Mouse (Mus musculus): ENCODE measurements around the gene Rarg. TPM values are rescaled to one million over a fixed set of nuclear protein-coding genes. Genes with fewer than 3 reads are reported as not detected.

Gene Rarg
- polyA plus RNA-seq, 1 experiment from 2014 or later: 3.4 TPM

- Histone ChIP-seq H3K27me3 (no peaks in the 10 kb centered on the region), H3K4me1 (replicated peaks) (no peaks in the 10 kb centered on the region), H3K27ac (no peak overlapping the region), H3K4me3 (replicated peaks) (no peak overlapping the region), H3K9ac (replicated peaks) (no peak overlapping the region), H3K4me2 (replicated peaks) (no peak overlapping the region), H3K36me3 (no peaks in the 10 kb centered on the region), H3K9me3 (no peaks in the 10 kb centered on the region)
- ATAC-seq: no peak
- WGBS: 59% methylated on average over 5 of the region's 5 CpGs
Measured at GRCm38 (mm10) chr15:102192820-102193386, 64.4 kb downstream of the Rarg start.

- Histone ChIP-seq H3K4me2 (replicated peaks) (no peak overlapping the region), H3K27ac (no peak overlapping the region), H3K9ac (replicated peaks) (no peak overlapping the region), H3K36me3 (no peaks in the 10 kb centered on the region), H3K9me3 (no peaks in the 10 kb centered on the region), H3K27me3 (no peaks in the 10 kb centered on the region), H3K4me1 (replicated peaks) (no peaks in the 10 kb centered on the region), H3K4me3 (replicated peaks) (no peak overlapping the region)
- no peak for ATAC-seq
- WGBS: 81% methylated on average over 7 of the region's 7 CpGs
Measured at GRCm38 (mm10) chr15:102192271-102192812, 65.0 kb downstream of the Rarg start.

- H3K4me3 ChIP-seq (replicated peaks): no peak overlapping the region
- H3K9ac ChIP-seq (replicated peaks): no peak overlapping the region
- no peak overlapping the region for H3K27ac ChIP-seq
- no peak overlapping the region for H3K4me2 ChIP-seq (replicated peaks)
- no peaks in the 10 kb centered on the region; the same call in 1 of the 2 replicates for H3K36me3 ChIP-seq
- H3K27me3 ChIP-seq: no peaks in the 10 kb centered on the region
- no peaks in the 10 kb centered on the region for H3K4me1 ChIP-seq (replicated peaks)
- 73% methylated on average over 7 of the region's 7 CpGs for WGBS
- H3K9me3 ChIP-seq: no peaks in the 10 kb centered on the region
- no peak for ATAC-seq
Measured at GRCm38 (mm10) chr15:102191699-102192098, 65.6 kb downstream of the Rarg start.

GRCm38 (mm10) chr15:102188883-102189282 lies 68.4 kb downstream of the Rarg start:
- WGBS: 65% methylated on average over 6 of the region's 6 CpGs
- H3K9ac ChIP-seq (replicated peaks): no peak overlapping the region
- H3K4me1 ChIP-seq (replicated peaks): no peaks in the 10 kb centered on the region

GRCm38 (mm10) chr15:102188096-102188495 lies 69.2 kb downstream of the Rarg start:
- Histone ChIP-seq H3K4me3 (replicated peaks) (no peak overlapping the region), H3K4me1 (replicated peaks) (no peaks in the 10 kb centered on the region), H3K4me2 (replicated peaks) (no peak overlapping the region), H3K36me3 (peaks cover 25% of the 10 kb centered on the region), H3K27ac (no peak overlapping the region), H3K9ac (replicated peaks) (no peak overlapping the region), H3K27me3 (no peaks in the 10 kb centered on the region), H3K9me3 (no peaks in the 10 kb centered on the region)
- WGBS: 90% methylated on average over 10 of the region's 10 CpGs
- ATAC-seq: no peak

More at GRCm38 (mm10) chr15:102188883-102189282, 68.4 kb downstream of the Rarg start:
- Histone ChIP-seq H3K27me3 (no peaks in the 10 kb centered on the region), H3K4me2 (replicated peaks) (no peak overlapping the region), H3K4me3 (replicated peaks) (no peak overlapping the region), H3K27ac (no peak overlapping the region), H3K9me3 (no peaks in the 10 kb centered on the region), H3K36me3 (peaks cover 21% of the 10 kb centered on the region)
- no peak for ATAC-seq

- no peak overlapping the region for H3K9ac ChIP-seq (replicated peaks)
- H3K4me1 ChIP-seq (replicated peaks): no peaks in the 10 kb centered on the region
- peaks cover 27% of the 10 kb centered on the region for H3K36me3 ChIP-seq
- H3K9me3 ChIP-seq: no peaks in the 10 kb centered on the region
- H3K4me3 ChIP-seq (replicated peaks): no peak overlapping the region
- no peak overlapping the region for H3K4me2 ChIP-seq (replicated peaks)
- no peaks in the 10 kb centered on the region for H3K27me3 ChIP-seq
- H3K27ac ChIP-seq: no peak overlapping the region
- 88% methylated on average over 11 of the region's 11 CpGs for WGBS
- no peak for ATAC-seq
Measured at GRCm38 (mm10) chr15:102186239-102186638, 71.1 kb downstream of the Rarg start.

Other genes with a start within 250 kb of the Rarg start
- 1.2 and 2.5 TPM in 2 replicates for gene Krt18, start 229.3 kb downstream of the Rarg start, polyA plus RNA-seq (2015; fragmentation: Nextera tagmentation; extraction: Ambion mirVana)
- 89.9 and 91.2 TPM in 2 replicates for gene Eif4b, start 183.7 kb downstream of the Rarg start, polyA plus RNA-seq (2015; fragmentation: Nextera tagmentation; extraction: Ambion mirVana)
- gene Tns2, start 157.1 kb downstream of the Rarg start, polyA plus RNA-seq (2015; fragmentation: Nextera tagmentation; extraction: Ambion mirVana): 6.1 and 6.9 TPM in 2 replicates
- gene Spryd3, start 121.3 kb downstream of the Rarg start, polyA plus RNA-seq (2015; fragmentation: Nextera tagmentation; extraction: Ambion mirVana): 38.0 and 38.5 TPM in 2 replicates
- 0.72 and 0.81 TPM in 2 replicates for gene Igfbp6, start 113.2 kb downstream of the Rarg start, polyA plus RNA-seq (2015; fragmentation: Nextera tagmentation; extraction: Ambion mirVana)
- not detected in 2 replicates for gene Soat2, start 107.0 kb downstream of the Rarg start, polyA plus RNA-seq (2015; fragmentation: Nextera tagmentation; extraction: Ambion mirVana)
- 81.1 and 83.0 TPM in 2 replicates for gene Zfp740, start 54.3 kb downstream of the Rarg start, polyA plus RNA-seq (2015; fragmentation: Nextera tagmentation; extraction: Ambion mirVana)
- gene Csad, start 52.8 kb downstream of the Rarg start, polyA plus RNA-seq (2015; fragmentation: Nextera tagmentation; extraction: Ambion mirVana): 37.9 and 40.2 TPM in 2 replicates
- gene Itgb7, start 25.6 kb downstream of the Rarg start, polyA plus RNA-seq (2015; fragmentation: Nextera tagmentation; extraction: Ambion mirVana): 0.71 and 0.82 TPM in 2 replicates
- gene Gm9918, start 13.0 kb upstream of the Rarg start, polyA plus RNA-seq (2015; fragmentation: Nextera tagmentation; extraction: Ambion mirVana): 0.07 and 0.12 TPM in 2 replicates
- 50.8 and 53.4 TPM in 2 replicates for gene Mfsd5, start 21.9 kb upstream of the Rarg start, polyA plus RNA-seq (2015; fragmentation: Nextera tagmentation; extraction: Ambion mirVana)
- gene Espl1, start 38.7 kb upstream of the Rarg start, polyA plus RNA-seq (2015; fragmentation: Nextera tagmentation; extraction: Ambion mirVana): 11.0 and 13.3 TPM in 2 replicates
- gene Pfdn5, start 68.6 kb upstream of the Rarg start, polyA plus RNA-seq (2015; fragmentation: Nextera tagmentation; extraction: Ambion mirVana): 472 and 474 TPM in 2 replicates
- gene Myg1, start 74.2 kb upstream of the Rarg start, polyA plus RNA-seq (2015; fragmentation: Nextera tagmentation; extraction: Ambion mirVana): 93.8 and 105 TPM in 2 replicates
- 41.4 and 44.1 TPM in 2 replicates for gene Aaas, start 93.3 kb upstream of the Rarg start, polyA plus RNA-seq (2015; fragmentation: Nextera tagmentation; extraction: Ambion mirVana)
- gene Sp7, start 109.7 kb upstream of the Rarg start, polyA plus RNA-seq (2015; fragmentation: Nextera tagmentation; extraction: Ambion mirVana): 0.14 and 0.28 TPM in 2 replicates
- 5.6 TPM in 2 replicates for gene Sp1, start 148.6 kb upstream of the Rarg start, polyA plus RNA-seq (2015; fragmentation: Nextera tagmentation; extraction: Ambion mirVana)
- 0.30 and 0.74 TPM in 2 replicates for gene Amhr2, start 187.8 kb upstream of the Rarg start, polyA plus RNA-seq (2015; fragmentation: Nextera tagmentation; extraction: Ambion mirVana)
- 113 and 119 TPM in 2 replicates for gene Prr13, start 201.5 kb upstream of the Rarg start, polyA plus RNA-seq (2015; fragmentation: Nextera tagmentation; extraction: Ambion mirVana)
- 164 and 166 TPM in 2 replicates for gene Pcbp2, start 213.0 kb upstream of the Rarg start, polyA plus RNA-seq (2015; fragmentation: Nextera tagmentation; extraction: Ambion mirVana)
- 4.5 and 16.7 TPM in 2 replicates for gene Gm10337, start 246.2 kb upstream of the Rarg start, polyA plus RNA-seq (2015; fragmentation: Nextera tagmentation; extraction: Ambion mirVana)